Mouse (Mus musculus) limb, embryonic 13.5 days (tissue): ENCODE results near the gene Ift81. TPM values are rescaled to one million over a fixed set of nuclear protein-coding genes. Genes with fewer than 3 reads are reported as not detected.

Experiments
- ATAC-seq: fragments of 200-750 bp; cut with Nextera tagmentation; 2 replicates; pipeline ENCODE4 v1.8.0; 2017; ENCODE audit warnings: low read depth, moderate number of reproducible peaks, moderate TSS enrichment; ENCODE audit not compliant: low FRiP score
- H3K27ac ChIP-seq: fragments of 300-500 bp; sonication (generic); 2 replicates; pipeline ENCODE4 v1.5.1; 2015; ENCODE audit warnings: inconsistent platforms, mild to moderate bottlenecking, moderate library complexity
- H3K27me3 ChIP-seq: fragments of 300-500 bp; sonication (generic); 2 replicates; pipeline ENCODE4 v1.6.1; 2015; ENCODE audit warnings: mild to moderate bottlenecking, inconsistent platforms
- H3K36me3 ChIP-seq: fragments of 300-500 bp; sonication (generic); 2 replicates; pipeline ENCODE4 v1.6.1; 2015; ENCODE audit warnings: inconsistent platforms, mild to moderate bottlenecking, moderate library complexity
- H3K4me1 ChIP-seq: fragments of 300-500 bp; sonication (generic); 2 replicates; pipeline ENCODE4 v1.6.1; 2015; ENCODE audit warnings: inconsistent platforms
- H3K4me2 ChIP-seq: fragments of 300-500 bp; sonication (generic); replicated peaks from 2 replicates; pipeline ENCODE4 v1.6.1; 2015; ENCODE audit warnings: inconsistent platforms, mild to moderate bottlenecking, moderate library complexity
- H3K4me3 ChIP-seq: fragments of 300-500 bp; sonication (generic); 2 replicates; pipeline ENCODE4 v1.5.1; 2015; ENCODE audit warnings: moderate library complexity, mild to moderate bottlenecking, inconsistent platforms
- H3K9ac ChIP-seq: fragments of 300-500 bp; sonication (generic); 2 replicates; pipeline ENCODE4 v1.6.1; 2015; ENCODE audit warnings: mild to moderate bottlenecking, inconsistent platforms
- H3K9me3 ChIP-seq: fragments of 300-500 bp; sonication (generic); 2 replicates; pipeline ENCODE4 v1.6.1; 2016; ENCODE audit warnings: inconsistent platforms
- WGBS: fragments of 180-500 bp; shearing (Covaris S2); methylation state at CpG from one replicate; pipeline ENCODE4 v1.1.7; 2015; 5-methylcytosine and 5-hydroxymethylcytosine counted together
- polyA plus RNA-seq: library from polyadenylated mRNA; unstranded; fragments of >200 nt; fragmentation: Nextera tagmentation; extraction: Ambion mirVana; gene quantifications from 2 replicates; pipeline ENCODE4 v1.2.1, GENCODE M21; 2015

Gene Ift81
- polyA plus RNA-seq, 1 experiment from 2014 or later, result 50.7 TPM

DNA sequence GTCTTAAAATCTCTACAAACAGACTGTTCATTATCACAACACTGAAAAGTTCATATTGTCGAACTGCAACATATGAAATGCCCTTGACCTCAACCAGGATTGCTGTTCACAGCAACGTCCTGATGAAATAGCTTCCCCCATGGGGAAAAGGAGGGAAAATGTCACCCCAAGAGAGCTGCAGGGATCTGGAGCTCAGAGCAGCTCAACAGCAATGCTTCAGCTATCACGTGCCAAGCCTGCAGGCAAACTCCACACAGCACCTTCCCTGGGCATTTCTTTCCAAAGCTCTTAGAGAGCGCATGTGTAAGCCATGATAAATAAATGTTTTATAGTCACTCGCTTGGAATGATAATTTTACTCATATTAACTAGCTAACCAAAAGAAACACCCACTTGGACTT is 42.3 kb downstream of the Ift81 start:
- no peaks in the 10 kb centered on the region for H3K9me3 ChIP-seq
- H3K36me3 ChIP-seq, result peaks cover 24% of the 10 kb centered on the region
- H3K27ac ChIP-seq, result no peak overlapping the region
- no peak for ATAC-seq
- no peak overlapping the region for H3K4me3 ChIP-seq
- no peaks in the 10 kb centered on the region for H3K4me1 ChIP-seq
- H3K4me2 ChIP-seq, result no peak overlapping the region
- 70% methylated on average over 5 of the region's 5 CpGs for WGBS
- H3K27me3 ChIP-seq, result no peaks in the 10 kb centered on the region
- H3K9ac ChIP-seq, result no peak overlapping the region

DNA sequence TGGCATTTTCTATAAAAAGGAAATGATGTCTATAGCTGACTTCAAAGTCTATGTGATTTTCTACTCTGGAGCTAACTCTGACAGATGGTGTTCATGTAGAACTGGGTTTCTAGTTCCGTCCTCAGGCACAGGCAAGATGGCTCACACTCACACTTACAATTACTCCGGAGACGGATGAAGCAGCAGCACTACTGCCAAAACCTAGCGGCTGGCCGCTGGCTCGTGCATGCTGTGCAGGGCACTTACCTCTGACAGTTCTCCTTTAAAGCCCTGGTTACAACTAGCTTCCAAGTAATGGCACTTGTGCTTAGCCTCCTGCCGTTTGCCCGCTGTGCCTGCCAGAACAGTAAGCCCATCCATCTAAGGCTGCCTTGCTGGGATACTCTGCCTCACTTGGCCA is 47.7 kb downstream of the Ift81 start:
- H3K4me2 ChIP-seq, result no peak overlapping the region
- H3K4me1 ChIP-seq, result no peaks in the 10 kb centered on the region
- WGBS, result 68% methylated on average over 8 of the region's 8 CpGs
- H3K9me3 ChIP-seq, result no peaks in the 10 kb centered on the region
- no peak for ATAC-seq
- no peak overlapping the region for H3K4me3 ChIP-seq
- no peaks in the 10 kb centered on the region for H3K27me3 ChIP-seq
- H3K9ac ChIP-seq, result no peak overlapping the region
- H3K36me3 ChIP-seq, result peaks cover 47% of the 10 kb centered on the region
- no peak overlapping the region for H3K27ac ChIP-seq

DNA sequence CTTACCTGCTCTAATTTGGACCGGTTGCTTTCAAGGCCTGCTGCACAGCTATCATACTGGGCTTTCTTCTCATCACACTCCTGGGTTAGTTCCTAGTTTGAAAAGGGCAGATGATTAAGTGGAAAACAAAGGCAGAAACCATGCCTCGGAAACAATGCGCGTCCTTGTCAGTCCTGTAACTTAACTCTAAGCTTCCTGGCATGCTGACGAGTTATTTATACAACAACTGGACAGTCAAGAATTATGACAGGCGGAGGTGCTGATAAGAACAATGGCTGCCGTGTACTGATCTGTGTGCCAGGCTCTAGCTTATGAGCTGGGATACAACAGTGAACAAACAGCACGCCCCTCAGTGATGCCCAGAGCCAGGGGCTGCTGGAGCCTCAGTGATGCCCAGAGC is 53.7 kb downstream of the Ift81 start:
- Histone ChIP-seq H3K27ac (no peak overlapping the region), H3K4me2 (no peak overlapping the region), H3K9ac (no peak overlapping the region), H3K4me3 (no peak overlapping the region), H3K36me3 (peaks cover 56% of the 10 kb centered on the region), H3K4me1 (no peaks in the 10 kb centered on the region), H3K9me3 (no peaks in the 10 kb centered on the region), H3K27me3 (no peaks in the 10 kb centered on the region)
- 79% methylated on average over 8 of the region's 8 CpGs for WGBS
- ATAC-seq, result no peak

DNA sequence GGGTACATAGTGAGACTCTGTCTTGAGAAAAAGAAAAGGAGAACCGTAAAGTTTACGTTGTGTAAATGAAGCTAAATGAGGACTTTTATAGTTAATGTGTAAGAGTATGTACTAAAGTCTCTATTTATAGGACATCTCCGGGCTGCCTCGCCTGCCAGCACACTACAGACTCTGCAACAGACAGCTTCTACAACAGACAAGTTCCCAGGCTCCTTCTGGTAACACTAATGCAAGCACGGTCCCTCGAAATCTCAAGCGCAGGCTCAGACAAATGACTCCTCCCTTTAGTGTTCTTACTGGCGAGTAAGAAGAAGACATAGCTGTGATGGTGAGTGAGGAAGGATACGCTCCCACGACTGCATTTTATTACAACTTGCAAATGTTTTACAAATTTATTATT is 56.2 kb downstream of the Ift81 start:
- no peak overlapping the region for H3K27ac ChIP-seq
- no peaks in the 10 kb centered on the region for H3K4me1 ChIP-seq
- H3K9me3 ChIP-seq, result no peaks in the 10 kb centered on the region
- peaks cover 49% of the 10 kb centered on the region for H3K36me3 ChIP-seq
- WGBS, result 72% methylated on average over 10 of the region's 10 CpGs
- no peaks in the 10 kb centered on the region for H3K27me3 ChIP-seq
- H3K9ac ChIP-seq, result no peak overlapping the region
- H3K4me2 ChIP-seq, result no peak overlapping the region
- H3K4me3 ChIP-seq, result no peak overlapping the region
- ATAC-seq, result no peak

DNA sequence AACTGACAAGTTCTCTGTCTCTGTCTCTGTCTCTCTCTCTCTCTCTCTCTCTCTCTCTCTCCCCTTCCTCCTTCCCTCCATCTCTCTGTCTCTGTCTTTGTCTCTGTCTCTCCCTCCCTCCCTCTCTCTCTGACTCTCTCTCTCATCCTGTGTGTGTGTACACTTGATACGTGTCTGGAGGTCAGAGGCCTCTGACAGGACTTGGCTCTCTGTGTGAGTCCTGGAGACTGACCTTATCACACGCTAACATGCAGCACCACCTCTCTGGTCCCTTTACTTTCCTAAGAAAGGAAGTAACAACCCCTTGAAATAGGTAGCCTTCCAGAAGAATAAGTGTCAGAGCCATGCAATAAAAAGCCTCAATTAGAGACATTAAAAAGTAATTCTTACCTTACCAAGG is 59.2 kb downstream of the Ift81 start:
- no peak overlapping the region for H3K4me2 ChIP-seq
- no peak for ATAC-seq
- WGBS, result 68% methylated on average over 2 of the region's 2 CpGs

DNA sequence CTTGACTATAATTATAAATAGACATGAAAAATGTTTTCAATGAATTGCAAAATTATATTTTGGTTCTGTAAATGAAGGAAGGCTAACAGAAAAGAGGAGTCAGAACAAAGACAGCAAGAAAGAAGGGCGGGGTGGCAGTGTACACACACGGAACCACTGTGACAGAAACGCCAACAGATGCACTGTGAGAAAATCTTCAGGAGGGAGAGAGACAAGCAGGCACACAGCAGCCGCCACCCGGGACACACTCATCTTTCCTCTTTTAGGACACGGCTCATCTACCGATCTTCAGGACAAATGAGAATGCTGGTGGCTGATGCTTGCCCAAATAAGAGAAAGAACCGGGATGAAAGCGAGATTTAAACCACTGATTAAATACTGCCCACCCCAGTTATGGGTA is 61.7 kb downstream of the Ift81 start:
- ATAC-seq, result no peak
- Histone ChIP-seq H3K36me3 (peaks cover 13% of the 10 kb centered on the region), H3K4me2 (no peak overlapping the region), H3K27me3 (no peaks in the 10 kb centered on the region), H3K27ac (no peak overlapping the region), H3K4me3 (no peak overlapping the region), H3K9ac (no peak overlapping the region), H3K4me1 (peaks cover 8% of the 10 kb centered on the region; the same call in 1 of the 2 replicates), H3K9me3 (no peaks in the 10 kb centered on the region)
- WGBS, result 88% methylated on average over 9 of the region's 9 CpGs

More for the DNA sequence above, 59.2 kb downstream of the Ift81 start:
- H3K4me1 ChIP-seq, result peaks cover 4% of the 10 kb centered on the region; the same call in 1 of the 2 replicates
- H3K27ac ChIP-seq, result no peak overlapping the region
- H3K27me3 ChIP-seq, result no peaks in the 10 kb centered on the region
- no peak overlapping the region for H3K9ac ChIP-seq
- peaks cover 37% of the 10 kb centered on the region for H3K36me3 ChIP-seq
- no peaks in the 10 kb centered on the region for H3K9me3 ChIP-seq
- no peak overlapping the region for H3K4me3 ChIP-seq

DNA sequence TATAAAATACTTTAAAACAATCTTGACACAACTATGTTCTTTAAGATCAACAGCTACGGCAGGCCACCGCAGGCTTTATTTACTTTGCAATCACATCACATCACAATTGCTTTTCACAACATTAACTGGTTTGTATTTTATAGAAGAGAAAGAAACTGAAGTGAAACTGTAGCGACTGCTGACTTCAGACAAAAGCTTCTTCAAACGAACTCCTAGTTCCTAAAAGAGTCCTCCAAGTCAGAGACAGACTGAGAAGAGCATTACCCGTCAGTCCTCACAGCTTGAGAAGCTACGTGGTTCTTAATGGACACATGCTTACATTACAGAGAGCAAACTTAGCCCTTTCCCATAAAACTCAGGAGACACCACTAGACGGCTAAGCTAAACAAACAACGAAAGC is 63.9 kb downstream of the Ift81 start:
- ATAC-seq, result no peak
- 41% methylated on average over 8 of the region's 8 CpGs for WGBS
- Histone ChIP-seq H3K9me3 (no peaks in the 10 kb centered on the region), H3K4me3 (no peak overlapping the region), H3K27me3 (no peaks in the 10 kb centered on the region), H3K4me1 (peaks cover 8% of the 10 kb centered on the region; the same call in 1 of the 2 replicates), H3K4me2 (no peak overlapping the region), H3K36me3 (peaks cover 9% of the 10 kb centered on the region), H3K9ac (no peak overlapping the region), H3K27ac (no peak overlapping the region)

DNA sequence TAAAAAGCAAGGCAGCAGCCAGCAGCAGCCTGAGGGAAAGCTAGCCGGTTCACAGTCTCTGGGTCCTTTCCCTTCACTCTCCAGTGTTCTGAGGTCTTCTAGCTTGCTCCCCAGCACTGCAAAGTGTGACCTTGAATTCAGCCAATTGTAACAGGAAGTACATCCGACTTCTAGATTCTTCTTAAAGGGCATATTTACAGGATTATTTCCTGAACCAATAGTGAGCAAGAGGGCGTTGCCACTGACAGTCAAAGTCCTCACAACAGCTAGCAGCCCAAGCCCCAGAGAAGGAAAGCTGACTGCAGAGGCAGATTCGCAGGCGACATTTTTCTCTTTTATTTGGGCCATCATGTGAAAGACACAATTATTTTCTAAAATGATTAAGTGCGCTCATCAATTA is 65.6 kb downstream of the Ift81 start:
- 73% methylated on average over 6 of the region's 6 CpGs for WGBS

DNA sequence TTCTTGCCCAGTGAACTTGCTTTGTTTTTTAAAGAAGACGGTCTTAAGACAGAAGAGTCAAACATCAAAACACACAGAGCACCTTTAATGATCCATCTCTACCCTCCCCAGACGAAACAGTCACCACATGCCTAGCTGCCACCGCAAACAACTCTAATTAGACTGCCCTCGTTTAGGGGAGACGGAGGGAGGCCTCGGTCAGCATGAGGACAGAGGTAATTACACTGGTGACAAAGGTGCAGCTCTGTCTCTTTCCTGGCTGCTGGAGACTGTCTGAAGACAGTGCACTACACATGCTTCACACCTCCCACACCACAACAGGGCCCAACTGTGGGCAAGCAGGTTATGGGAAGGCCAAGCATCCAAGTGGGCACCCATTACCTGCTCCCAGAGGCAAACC is 66.5 kb downstream of the Ift81 start:
- Histone ChIP-seq H3K4me1 (peaks cover 8% of the 10 kb centered on the region; the same call in 1 of the 2 replicates), H3K9me3 (no peaks in the 10 kb centered on the region), H3K27ac (no peak overlapping the region), H3K36me3 (no peaks in the 10 kb centered on the region), H3K9ac (no peak overlapping the region), H3K4me2 (no peak overlapping the region), H3K27me3 (no peaks in the 10 kb centered on the region), H3K4me3 (no peak overlapping the region)
- 26% methylated on average over 6 of the region's 6 CpGs for WGBS
- no peak for ATAC-seq

More for the DNA sequence above, 65.6 kb downstream of the Ift81 start:
- Histone ChIP-seq H3K4me1 (peaks cover 8% of the 10 kb centered on the region; the same call in 1 of the 2 replicates), H3K9ac (no peak overlapping the region), H3K27me3 (no peaks in the 10 kb centered on the region), H3K4me2 (no peak overlapping the region), H3K9me3 (no peaks in the 10 kb centered on the region), H3K4me3 (no peak overlapping the region), H3K36me3 (peaks cover 3% of the 10 kb centered on the region; the same call in 1 of the 2 replicates), H3K27ac (no peak overlapping the region)
- no peak for ATAC-seq

DNA sequence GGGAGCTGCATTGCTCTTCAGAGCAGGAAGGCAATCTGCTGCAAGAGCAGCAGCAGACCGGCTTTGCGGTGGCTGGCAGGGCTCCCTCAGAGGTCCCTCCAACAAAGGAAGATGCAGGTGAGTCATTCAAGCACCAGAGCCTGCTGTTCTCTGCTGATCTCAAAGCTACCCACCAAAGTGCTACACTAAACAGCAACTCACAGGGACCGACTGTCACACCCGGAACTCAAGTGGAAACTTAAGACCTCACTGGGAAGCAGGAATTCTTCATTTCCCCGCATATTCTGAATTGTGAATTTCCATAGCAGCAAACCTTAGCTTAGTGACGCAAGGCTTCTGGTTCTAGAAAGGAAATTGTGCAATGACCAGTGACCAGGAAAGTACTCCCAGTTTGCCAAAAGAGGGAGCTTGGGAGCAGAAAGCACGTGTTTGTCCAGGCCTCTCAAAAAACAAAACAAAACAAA is 67.0 kb downstream of the Ift81 start:
- no peak overlapping the region for H3K27ac ChIP-seq
- WGBS, result 53% methylated on average over 7 of the region's 7 CpGs
- no peak overlapping the region for H3K4me3 ChIP-seq
- H3K27me3 ChIP-seq, result no peaks in the 10 kb centered on the region
- no peak overlapping the region for H3K4me2 ChIP-seq
- no peak for ATAC-seq
- H3K36me3 ChIP-seq, result no peaks in the 10 kb centered on the region
- H3K9ac ChIP-seq, result no peak overlapping the region
- no peaks in the 10 kb centered on the region for H3K9me3 ChIP-seq
- H3K4me1 ChIP-seq, result peaks cover 8% of the 10 kb centered on the region; the same call in 1 of the 2 replicates

DNA sequence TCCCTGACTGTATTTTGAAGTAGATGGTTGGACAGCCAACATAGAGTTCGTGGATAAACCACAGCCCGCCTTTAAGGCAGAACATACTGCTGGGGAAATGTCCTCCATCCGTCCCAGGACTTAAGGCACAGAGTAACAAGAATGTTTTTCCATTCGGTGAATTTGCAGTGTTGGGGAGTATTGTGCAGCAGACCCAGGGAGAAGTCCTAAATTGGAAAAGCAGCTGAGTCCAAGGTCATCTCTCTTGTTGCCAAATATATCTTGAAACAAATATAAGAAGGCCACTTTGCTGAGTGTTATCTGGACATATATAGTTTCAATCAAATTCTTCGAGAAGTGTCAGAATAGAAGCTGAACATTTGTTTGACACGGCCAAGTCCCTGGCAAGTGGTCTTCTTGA is 70.9 kb downstream of the Ift81 start:
- Histone ChIP-seq H3K4me3 (no peak overlapping the region), H3K4me1 (0 out of 2 replicates have a peak, but pooled peaks cover 4% of the 10 kb centered on the region), H3K9me3 (no peaks in the 10 kb centered on the region), H3K4me2 (no peak overlapping the region), H3K27ac (no peak overlapping the region), H3K36me3 (peaks cover 12% of the 10 kb centered on the region), H3K9ac (no peak overlapping the region), H3K27me3 (no peaks in the 10 kb centered on the region)
- ATAC-seq, result no peak
- WGBS, result 88% methylated on average over 6 of the region's 6 CpGs

DNA sequence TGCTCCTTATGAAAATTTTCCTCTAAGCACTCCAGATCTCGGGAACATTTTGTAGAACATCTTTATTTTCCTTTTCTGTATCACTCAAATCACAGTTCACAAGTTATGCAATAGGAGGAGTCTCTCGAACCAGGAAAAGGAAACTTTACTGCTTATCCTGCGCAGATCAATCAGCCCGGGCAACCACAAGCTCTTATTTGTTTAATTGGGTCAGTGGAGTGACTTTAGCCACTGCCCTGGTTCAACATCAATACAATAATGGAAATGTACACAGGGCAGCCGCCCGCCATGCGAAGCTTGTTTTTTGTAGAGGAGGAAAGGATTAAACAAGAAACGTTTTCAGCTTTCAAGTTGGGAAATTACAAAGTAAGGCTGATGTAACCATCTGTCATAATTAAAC is 72.4 kb downstream of the Ift81 start:
- Histone ChIP-seq H3K4me3 (no peak overlapping the region), H3K9ac (no peak overlapping the region), H3K4me1 (no peaks in the 10 kb centered on the region), H3K36me3 (peaks cover 12% of the 10 kb centered on the region), H3K27me3 (no peaks in the 10 kb centered on the region), H3K9me3 (no peaks in the 10 kb centered on the region), H3K4me2 (no peak overlapping the region), H3K27ac (no peak overlapping the region)
- WGBS, result 84% methylated on average over 8 of the region's 8 CpGs
- ATAC-seq, result no peak

DNA sequence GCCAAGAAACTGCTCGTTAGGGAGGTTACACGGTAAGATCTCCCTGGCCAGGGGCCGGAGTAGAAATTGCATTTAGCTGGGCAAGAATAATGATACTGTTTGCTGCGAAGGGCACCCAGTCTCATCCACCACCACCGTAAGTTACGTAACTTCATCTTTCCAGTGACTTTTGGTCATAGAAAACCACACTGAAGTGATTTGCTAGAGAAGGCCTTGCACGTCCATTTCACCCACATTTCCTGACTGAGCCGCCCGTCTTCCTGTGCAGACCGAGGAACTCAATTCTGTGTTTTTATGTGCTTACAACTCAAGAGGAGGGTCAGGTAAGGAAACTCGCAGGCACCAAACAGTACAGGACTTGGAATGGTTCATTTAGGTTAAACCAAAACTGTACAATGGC is 76.2 kb downstream of the Ift81 start:
- Histone ChIP-seq H3K9me3 (no peaks in the 10 kb centered on the region), H3K9ac (no peak overlapping the region), H3K36me3 (peaks cover 12% of the 10 kb centered on the region), H3K27ac (no peak overlapping the region), H3K4me2 (no peak overlapping the region), H3K4me3 (no peak overlapping the region), H3K4me1 (no peaks in the 10 kb centered on the region), H3K27me3 (no peaks in the 10 kb centered on the region)
- WGBS, result 86% methylated on average over 11 of the region's 11 CpGs
- no peak for ATAC-seq
